Mouse (Mus musculus): ENCODE measurements around the gene Gm14214.

DNA sequence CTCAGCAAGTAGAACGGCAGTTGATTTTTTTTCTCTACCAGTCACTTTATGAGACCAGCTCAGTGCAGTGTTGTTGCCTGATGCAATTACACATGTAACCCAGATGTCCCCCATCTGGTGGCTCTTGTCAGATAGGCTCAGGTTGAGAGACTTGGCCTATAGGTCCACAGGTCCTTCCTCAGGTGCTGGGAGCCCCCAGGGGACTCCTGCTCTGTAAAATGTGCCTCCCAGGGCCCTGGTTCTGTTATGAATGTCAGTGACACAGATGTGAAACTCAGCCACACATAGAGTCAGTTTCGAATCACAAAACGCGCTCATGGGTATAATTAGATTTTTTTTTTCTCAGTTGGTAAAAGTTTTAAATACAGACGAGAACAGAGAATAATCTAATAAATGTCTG lies 12.1 kb downstream of the Gm14214 start:
- TF ChIP-seq CTCF (conservative IDR thresholded peaks at IDR 0.05; ENCODE audit: low read length) (no peak), POU5F1 (IDR thresholded peaks at IDR 0.05; ENCODE audit: borderline replicate concordance, low read length) (no peak), NANOG (IDR thresholded peaks at IDR 0.05; ENCODE audit: borderline replicate concordance, low read length) (no peak)
